Mouse (Mus musculus): ENCODE data around the gene Oas1h.
"Not testable (repeated sequence)": the region's sequence is repeated elsewhere in the genome, so short reads cannot be mapped to it uniquely, and the experiment has no call there.

The Oas1h gene

GRCm38 (mm10) chr5:120887831-120888230 lies 26.6 kb downstream of the Oas1h start:
- no peak for DNase-seq

DNA sequence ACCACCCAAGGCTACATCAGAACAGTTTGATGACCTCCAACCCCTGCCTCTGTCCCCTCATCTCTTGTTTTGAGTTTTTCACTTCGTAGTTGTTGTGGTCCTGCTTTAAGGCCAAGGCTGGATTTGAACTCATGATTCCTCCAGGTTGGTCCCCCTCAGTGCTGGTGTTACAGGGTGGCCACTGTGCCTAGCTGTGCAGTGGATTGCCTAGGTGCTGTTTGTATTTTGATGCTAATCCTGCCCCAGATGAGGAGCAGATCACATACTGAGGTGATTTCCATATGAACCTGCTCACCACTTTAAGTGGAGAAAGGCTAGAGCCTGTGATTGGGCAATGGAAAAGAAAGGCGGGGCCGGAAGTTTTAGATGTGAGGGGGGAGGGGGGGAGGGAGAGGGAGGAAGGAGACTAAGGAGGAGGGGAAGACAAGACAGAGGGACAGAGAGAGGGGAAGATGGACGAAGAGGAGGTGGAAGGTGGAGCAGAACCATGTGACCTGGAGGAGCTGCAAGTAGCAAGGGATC lies 27.1 kb downstream of the Oas1h start:
- not testable (repeated sequence) for DNase-seq

- no peak for DNase-seq
Observed at GRCm38 (mm10) chr5:120890026-120890425, 28.8 kb downstream of the Oas1h start.

- no peak for DNase-seq
Observed at GRCm38 (mm10) chr5:120890991-120891390, 29.8 kb downstream of the Oas1h start.

DNA sequence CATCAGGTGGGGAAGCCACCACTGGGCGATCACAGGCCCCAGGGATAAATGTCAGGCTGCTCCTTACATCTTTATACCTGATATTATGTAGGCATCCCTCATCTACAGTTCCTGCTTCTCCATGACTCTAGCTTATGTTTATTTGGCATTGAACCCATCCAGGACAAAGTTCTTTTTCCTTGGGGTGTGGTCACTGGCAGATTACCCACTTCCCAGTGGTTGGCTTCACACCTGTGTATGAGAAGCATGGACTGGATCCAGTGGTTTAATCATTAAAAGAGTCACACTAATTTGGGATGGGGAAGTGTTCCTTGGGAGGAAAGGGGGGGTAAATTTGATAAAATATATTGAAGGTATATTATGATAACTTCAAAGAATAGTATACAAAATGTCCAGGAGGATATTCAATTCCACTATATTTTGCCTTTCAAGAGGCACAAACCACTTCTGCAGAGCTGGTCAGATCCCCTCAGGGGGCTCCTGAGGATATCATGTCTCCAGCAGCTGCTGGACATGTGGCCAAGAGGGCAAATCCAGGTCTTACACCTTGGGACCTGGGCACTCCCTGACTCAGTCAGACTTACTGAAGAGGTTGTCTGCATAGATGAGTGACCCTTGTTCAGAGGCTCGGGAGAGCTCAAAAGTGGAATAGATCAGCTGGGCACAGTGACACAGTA lies 30.5 kb downstream of the Oas1h start:
- not testable (repeated sequence) for DNase-seq

DNA sequence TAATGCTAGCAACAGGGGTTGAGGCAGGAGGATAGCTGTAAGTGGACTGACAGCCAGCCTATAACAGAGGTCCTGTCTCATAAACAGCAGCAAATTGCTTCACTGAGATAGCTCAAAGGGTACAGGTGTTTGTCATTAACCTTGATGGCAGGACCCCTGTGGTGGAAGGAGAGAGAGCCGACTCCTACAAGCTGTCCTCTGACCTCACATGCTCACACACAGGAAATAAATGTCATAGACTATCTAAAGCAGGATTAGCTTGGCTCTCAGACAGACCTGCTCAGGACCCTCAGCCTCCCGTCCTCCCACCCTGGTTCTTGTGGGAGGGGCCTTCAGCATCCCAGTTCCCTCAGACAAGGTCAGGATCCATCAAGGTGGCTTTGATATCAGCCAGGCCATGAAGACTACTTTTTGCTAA lies 31.0 kb downstream of the Oas1h start:
- DNase-seq = no peak

GRCm38 (mm10) chr5:120893866-120894265 lies 32.6 kb downstream of the Oas1h start:
- not testable (repeated sequence) for DNase-seq

- DNase-seq = not testable (repeated sequence)
Observed at GRCm38 (mm10) chr5:120894692-120895091, 33.5 kb downstream of the Oas1h start.

- DNase-seq = no peak
Observed at GRCm38 (mm10) chr5:120895231-120895900, 34.1 kb downstream of the Oas1h start.

DNA sequence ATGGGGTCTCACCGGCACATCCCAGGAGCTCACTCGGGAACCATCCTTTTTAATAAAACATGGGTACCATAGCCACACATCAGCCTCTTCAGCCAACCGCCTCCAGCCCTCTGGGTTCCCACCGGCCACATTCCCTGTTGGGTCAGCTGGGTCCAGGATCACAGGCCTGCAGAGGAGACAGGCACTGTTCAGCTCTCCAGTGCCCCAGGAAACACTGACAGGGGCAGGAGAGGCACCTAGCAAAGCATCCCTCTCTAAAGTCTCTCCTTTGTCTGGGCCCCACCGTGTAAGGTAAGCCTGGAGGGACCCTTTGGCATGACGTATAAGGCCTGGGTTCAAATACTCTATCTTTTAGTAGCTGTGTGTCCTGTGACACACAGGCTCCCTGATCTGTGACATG lies 37.1 kb downstream of the Oas1h start:
- no peak for DNase-seq

DNA sequence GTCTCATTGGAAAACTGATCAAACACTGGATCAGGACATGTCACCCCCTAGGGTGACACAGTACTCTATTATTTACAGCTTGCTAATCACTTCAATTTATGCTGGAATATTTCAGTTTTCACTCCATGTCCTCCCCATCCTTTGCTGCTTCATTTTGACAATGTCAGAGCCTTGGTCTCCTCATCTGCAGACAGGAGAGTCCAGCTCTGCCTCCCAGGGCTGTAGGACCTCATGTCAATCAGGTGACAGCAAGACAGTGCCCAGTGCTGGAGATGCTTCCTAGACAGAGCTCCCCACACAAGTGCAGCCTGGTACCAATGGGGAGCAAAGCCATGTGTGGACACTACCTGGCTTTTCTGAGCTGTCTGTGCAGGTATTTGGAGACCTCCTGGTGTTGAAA lies 37.5 kb downstream of the Oas1h start:
- DNase-seq = no peak

GRCm38 (mm10) chr5:120900666-120901065 lies 39.4 kb downstream of the Oas1h start:
- DNase-seq = no peak

GRCm38 (mm10) chr5:120902056-120902455 lies 40.8 kb downstream of the Oas1h start:
- DNase-seq = no peak

DNA sequence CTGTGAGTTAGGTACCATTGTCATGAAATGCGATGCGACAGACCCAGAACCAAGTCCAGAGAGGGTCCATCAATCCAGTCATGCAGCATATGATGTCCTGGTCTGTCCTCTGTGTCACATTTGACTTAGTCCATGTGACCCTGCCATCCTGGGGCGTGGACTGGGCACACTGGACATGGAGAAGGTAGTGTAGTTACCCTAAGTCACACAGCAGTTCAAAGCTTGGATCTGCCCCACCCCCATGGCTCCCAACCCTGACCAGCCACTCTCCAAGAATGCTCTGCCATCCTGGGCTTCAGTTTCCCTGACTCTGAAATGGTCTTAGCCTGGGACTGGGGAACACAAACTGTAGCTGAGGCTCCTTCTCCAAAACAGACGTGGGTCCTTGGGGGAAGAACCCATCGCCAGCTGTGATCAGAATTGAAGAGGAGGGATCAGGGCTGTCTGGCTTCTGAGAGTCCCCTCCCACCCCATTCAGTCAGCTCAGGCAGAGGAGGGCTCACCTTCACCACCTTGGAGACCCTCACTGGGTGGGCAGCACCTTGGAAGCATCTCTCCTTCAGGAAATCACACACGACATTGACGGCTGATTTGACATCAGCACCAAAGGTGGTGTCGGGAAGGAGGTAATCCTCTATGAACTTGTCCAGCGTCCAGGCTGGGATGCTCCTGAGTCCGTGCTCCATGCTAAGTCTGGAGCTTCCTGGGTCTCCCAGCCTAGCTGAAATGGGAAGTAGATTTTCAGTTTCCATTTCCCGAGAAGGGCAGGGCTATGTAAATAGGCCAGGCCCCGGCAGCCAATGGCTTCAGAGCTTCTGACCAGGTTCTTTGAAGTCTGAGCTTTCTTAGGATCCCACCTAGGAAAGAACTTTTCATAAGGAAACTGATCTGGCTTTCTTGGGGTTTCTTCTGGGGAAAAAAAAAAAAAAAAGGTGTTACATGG lies 45.8 kb downstream of the Oas1h start, which contains the start of gene Oas1a:
TSS of gene Oas1a (minus strand) at position 731 of the 943 bp plus-strand sequence.
- DNase-seq = not testable (repeated sequence)

- no peak for DNase-seq
Observed at GRCm38 (mm10) chr5:120908196-120908920, 47.1 kb downstream of the Oas1h start.

DNA sequence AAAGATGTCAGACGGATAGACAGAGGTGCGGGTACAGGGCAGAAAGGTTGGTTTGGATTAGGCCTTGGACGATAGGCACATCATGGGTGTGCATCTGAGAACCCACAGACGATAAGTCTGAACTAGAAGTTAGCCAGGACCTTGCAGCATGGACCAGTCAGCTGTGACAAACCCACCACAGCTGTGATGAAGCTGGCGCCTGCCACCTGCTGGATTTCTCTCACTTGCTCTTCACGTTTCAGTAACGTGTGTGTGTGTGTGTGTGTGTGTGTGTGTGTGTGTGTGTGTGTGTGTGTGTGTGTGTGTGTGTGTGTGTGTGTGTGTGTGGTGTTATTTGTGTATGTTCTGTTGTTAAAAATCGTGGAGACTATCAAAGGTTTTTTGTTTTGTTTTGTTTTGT lies 53.0 kb downstream of the Oas1h start, which contains the start of gene Oas1d:
TSS of gene Oas1d (plus strand) at position 333 of the 400 bp plus-strand sequence.
- not testable (repeated sequence) for DNase-seq

GRCm38 (mm10) chr5:120919156-120919935 lies 58.1 kb downstream of the Oas1h start:
- DNase-seq = not testable (repeated sequence)

- no peak for DNase-seq
Observed at GRCm38 (mm10) chr5:120920296-120920695, 59.1 kb downstream of the Oas1h start.

Measured in layer of hippocampus, adult 9-11 months (tissue).